Mouse (Mus musculus) liver, embryonic 15.5 days (tissue): ENCODE data around the gene Cd207. TPM values are rescaled to one million over a fixed set of nuclear protein-coding genes. Genes with fewer than 3 reads are reported as not detected.

Source experiments
- ATAC-seq: fragments of 200-750 bp; cut with Nextera tagmentation; 2 replicates; pipeline ENCODE4 v1.8.0; 2017; ENCODE audit warnings: moderate number of reproducible peaks, mild to moderate bottlenecking, moderate library complexity; ENCODE audit not compliant: insufficient read depth
- H3K27ac ChIP-seq: fragments of 300-500 bp; sonication (generic); replicated peaks from 2 replicates; pipeline ENCODE4 v1.5.1; 2015; ENCODE audit warnings: mild to moderate bottlenecking, inconsistent platforms
- H3K27me3 ChIP-seq: fragments of 300-500 bp; sonication (generic); 2 replicates; pipeline ENCODE4 v1.6.1; 2015; ENCODE audit warnings: mild to moderate bottlenecking, inconsistent platforms
- H3K36me3 ChIP-seq: fragments of 300-500 bp; sonication (generic); replicated peaks from 2 replicates; pipeline ENCODE4 v1.6.1; 2015; ENCODE audit warnings: moderate library complexity, mild to moderate bottlenecking, inconsistent platforms
- H3K4me1 ChIP-seq: fragments of 300-500 bp; sonication (generic); replicated peaks from 2 replicates; pipeline ENCODE4 v1.6.1; 2015; ENCODE audit warnings: inconsistent platforms
- H3K4me2 ChIP-seq: fragments of 300-500 bp; sonication (generic); 2 replicates; pipeline ENCODE4 v1.6.1; 2015; ENCODE audit warnings: moderate library complexity, mild to moderate bottlenecking, inconsistent platforms
- H3K4me3 ChIP-seq: fragments of 300-500 bp; sonication (generic); replicated peaks from 2 replicates; pipeline ENCODE4 v1.5.1; 2015; ENCODE audit warnings: mild to moderate bottlenecking, inconsistent platforms
- H3K9ac ChIP-seq: fragments of 300-500 bp; sonication (generic); 2 replicates; pipeline ENCODE4 v1.6.1; 2015; ENCODE audit warnings: moderate library complexity, mild to moderate bottlenecking, inconsistent platforms
- H3K9me3 ChIP-seq: fragments of 300-500 bp; sonication (generic); replicated peaks from 2 replicates; pipeline ENCODE4 v1.6.1; 2016; ENCODE audit warnings: inconsistent platforms
- WGBS: fragments of 180-500 bp; shearing (Covaris S2); methylation state at CpG from one replicate; pipeline ENCODE4 v1.1.7; 2015; ENCODE audit warnings: mixed read lengths; ENCODE audit not compliant: insufficient replicate concordance; 5-methylcytosine and 5-hydroxymethylcytosine counted together
- polyA plus RNA-seq: library from polyadenylated mRNA; unstranded; fragments of >200 nt; fragmentation: Nextera tagmentation; extraction: Ambion mirVana; gene quantifications from 2 replicates; pipeline ENCODE4 v1.2.1, GENCODE M21; 2015

Gene Cd207
- polyA plus RNA-seq, 1 experiment from 2014 or later, result 0.85 TPM

DNA sequence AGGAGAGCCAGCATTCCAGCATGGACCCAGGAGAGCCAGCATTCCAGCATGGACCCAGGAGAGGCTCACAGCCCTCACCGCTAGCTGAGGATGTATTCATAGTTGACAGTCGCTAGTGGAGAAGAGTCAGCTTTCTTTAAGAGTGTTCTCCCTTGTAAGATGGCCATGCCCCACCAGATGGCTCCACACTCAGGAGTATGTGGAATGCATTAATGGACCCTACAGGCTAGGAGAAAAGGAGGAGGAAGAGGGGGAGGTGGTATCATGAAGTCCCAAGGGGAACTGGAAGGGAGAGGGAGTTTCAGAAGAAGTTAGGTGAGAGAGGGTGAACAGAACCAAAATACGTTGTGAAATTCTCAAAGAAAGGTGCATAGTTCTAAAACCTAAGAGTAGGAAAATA is 18.1 kb upstream of the Cd207 start:
- Histone ChIP-seq H3K9ac (no peak overlapping the region), H3K4me2 (no peak overlapping the region), H3K27me3 (peaks cover 98% of the 10 kb centered on the region), H3K9me3 (no peaks in the 10 kb centered on the region), H3K27ac (no peak overlapping the region), H3K4me1 (no peaks in the 10 kb centered on the region), H3K4me3 (no peak overlapping the region), H3K36me3 (no peaks in the 10 kb centered on the region)
- ATAC-seq, result no peak
- 2% methylated on average over 3 of the region's 3 CpGs for WGBS

GRCm38 (mm10) chr6:83693835-83694234 is 16.2 kb upstream of the Cd207 start:
- Histone ChIP-seq H3K4me1 (no peaks in the 10 kb centered on the region), H3K9me3 (no peaks in the 10 kb centered on the region), H3K36me3 (no peaks in the 10 kb centered on the region), H3K27me3 (peaks cover 94% of the 10 kb centered on the region), H3K9ac (no peak overlapping the region), H3K4me2 (no peak overlapping the region), H3K27ac (no peak overlapping the region), H3K4me3 (no peak overlapping the region)
- 1% methylated on average over 9 of the region's 9 CpGs for WGBS
- ATAC-seq, result no peak

DNA sequence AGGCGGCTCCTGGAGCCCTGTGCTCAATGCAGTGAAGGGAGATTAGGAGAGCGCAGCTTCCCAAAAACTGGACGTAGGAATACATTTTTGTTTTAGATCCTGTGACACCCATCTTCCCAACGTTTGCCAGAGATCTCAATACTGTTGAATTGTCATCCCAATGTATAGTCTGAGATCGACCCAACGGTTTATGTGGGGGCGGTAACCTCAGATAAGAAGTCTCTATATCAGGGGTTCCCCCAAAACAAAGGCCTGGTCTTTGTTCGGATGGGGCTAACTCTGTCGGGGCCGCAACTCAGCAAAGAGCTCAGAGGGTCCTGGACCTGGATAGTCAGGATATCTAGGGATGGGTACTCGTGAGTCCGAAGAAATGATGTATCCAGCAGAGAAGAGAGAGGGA is 15.3 kb upstream of the Cd207 start:
- Histone ChIP-seq H3K4me1 (no peaks in the 10 kb centered on the region), H3K36me3 (no peaks in the 10 kb centered on the region), H3K4me3 (no peak overlapping the region), H3K9ac (no peak overlapping the region), H3K27ac (no peak overlapping the region), H3K27me3 (peaks cover 89% of the 10 kb centered on the region), H3K9me3 (no peaks in the 10 kb centered on the region), H3K4me2 (no peak overlapping the region)
- ATAC-seq, result no peak
- 3% methylated on average over 12 of the region's 12 CpGs for WGBS

GRCm38 (mm10) chr6:83690936-83691335 is 13.3 kb upstream of the Cd207 start:
- Histone ChIP-seq H3K9ac (no peak overlapping the region), H3K9me3 (no peaks in the 10 kb centered on the region), H3K4me2 (no peak overlapping the region), H3K4me3 (no peak overlapping the region), H3K27ac (no peak overlapping the region), H3K27me3 (peaks cover 83% of the 10 kb centered on the region), H3K36me3 (no peaks in the 10 kb centered on the region), H3K4me1 (no peaks in the 10 kb centered on the region)
- WGBS, result 37% methylated on average over 2 of the region's 2 CpGs
- no peak for ATAC-seq

GRCm38 (mm10) chr6:83690277-83690676 is 12.6 kb upstream of the Cd207 start:
- 24% methylated on average over 4 of the region's 5 CpGs for WGBS
- H3K9ac ChIP-seq, result no peak overlapping the region
- H3K9me3 ChIP-seq, result no peaks in the 10 kb centered on the region
- no peaks in the 10 kb centered on the region for H3K36me3 ChIP-seq
- H3K27me3 ChIP-seq, result peaks cover 82% of the 10 kb centered on the region
- H3K4me2 ChIP-seq, result no peak overlapping the region
- H3K4me3 ChIP-seq, result no peak overlapping the region
- no peak for ATAC-seq
- H3K4me1 ChIP-seq, result no peaks in the 10 kb centered on the region
- H3K27ac ChIP-seq, result no peak overlapping the region

DNA sequence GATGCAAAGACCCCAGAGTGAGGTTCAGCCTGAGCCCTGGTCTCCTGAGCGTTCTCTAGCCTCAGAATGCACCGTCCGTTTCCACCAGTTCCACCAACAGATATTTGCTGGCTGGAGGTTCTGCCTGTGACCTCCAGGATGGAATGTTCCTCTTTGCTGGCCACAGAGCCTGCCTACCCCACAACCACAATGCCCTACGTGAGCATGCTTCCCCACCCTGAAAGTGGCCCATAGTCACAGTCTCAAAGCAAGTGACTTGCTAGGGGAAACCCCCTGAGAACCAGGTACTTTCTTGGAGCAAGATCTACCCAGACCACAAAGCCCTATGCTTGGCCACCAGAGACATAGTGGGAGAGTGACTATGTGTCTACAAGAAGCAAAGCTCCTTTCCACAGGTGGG is 11.7 kb upstream of the Cd207 start:
- no peaks in the 10 kb centered on the region for H3K9me3 ChIP-seq
- no peak overlapping the region for H3K27ac ChIP-seq
- peaks cover 80% of the 10 kb centered on the region for H3K27me3 ChIP-seq
- no peak overlapping the region for H3K4me2 ChIP-seq
- H3K9ac ChIP-seq, result no peak overlapping the region
- no peaks in the 10 kb centered on the region for H3K4me1 ChIP-seq
- WGBS, result 30% methylated on average over 4 of the region's 4 CpGs
- ATAC-seq, result no peak
- H3K36me3 ChIP-seq, result no peaks in the 10 kb centered on the region
- no peak overlapping the region for H3K4me3 ChIP-seq

DNA sequence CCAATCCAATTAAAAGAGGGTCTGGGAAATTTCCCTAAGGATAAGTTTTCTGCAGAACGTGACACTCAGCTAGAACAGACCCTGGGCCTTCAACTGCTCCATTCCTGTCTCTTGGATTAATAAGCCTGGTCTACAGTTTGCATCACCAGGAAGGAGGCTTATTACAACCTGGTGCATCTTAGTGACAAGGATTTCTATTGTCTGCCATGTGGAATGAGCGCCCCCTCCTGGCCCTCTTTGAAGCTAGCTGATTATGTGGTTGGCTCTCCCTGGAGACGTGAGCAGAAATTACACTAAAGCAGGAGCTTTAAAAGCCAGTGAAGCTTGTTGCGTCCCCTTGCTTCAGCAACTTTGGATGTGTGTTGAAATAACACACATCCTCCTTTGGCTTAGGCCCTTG is 4.3 kb downstream of the Cd207 start:
- H3K9ac ChIP-seq, result no peak overlapping the region
- no peak overlapping the region for H3K27ac ChIP-seq
- ATAC-seq, result no peak
- H3K9me3 ChIP-seq, result no peaks in the 10 kb centered on the region
- H3K4me2 ChIP-seq, result no peak overlapping the region
- peaks cover 8% of the 10 kb centered on the region for H3K27me3 ChIP-seq
- H3K4me1 ChIP-seq, result no peaks in the 10 kb centered on the region
- no peak overlapping the region for H3K4me3 ChIP-seq
- no peaks in the 10 kb centered on the region for H3K36me3 ChIP-seq
- 5% methylated on average over 4 of the region's 4 CpGs for WGBS

DNA sequence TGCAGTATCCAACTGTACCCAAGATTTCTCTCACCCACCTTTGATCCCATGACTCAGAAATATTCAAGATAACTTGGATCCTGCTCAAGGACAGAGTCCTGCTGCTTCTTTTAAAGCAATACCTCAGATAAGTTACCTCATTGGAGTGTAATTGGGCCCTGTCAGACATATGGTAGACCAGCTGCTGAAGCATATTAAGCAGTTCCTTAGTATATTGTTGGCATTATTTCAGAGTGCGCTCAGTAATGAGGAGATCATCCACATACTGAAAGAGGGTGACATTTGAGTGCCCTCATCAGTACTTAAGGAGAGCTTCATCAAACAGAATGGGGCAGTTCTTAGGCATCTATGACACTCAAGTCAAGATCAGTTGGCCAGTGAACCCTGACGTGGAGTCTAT is 12.6 kb downstream of the Cd207 start:
- no peak overlapping the region for H3K4me3 ChIP-seq
- ATAC-seq, result no peak
- no peaks in the 10 kb centered on the region for H3K4me1 ChIP-seq
- no peak overlapping the region for H3K27ac ChIP-seq
- no peak overlapping the region for H3K4me2 ChIP-seq
- H3K36me3 ChIP-seq, result no peaks in the 10 kb centered on the region
- H3K9ac ChIP-seq, result no peak overlapping the region
- H3K9me3 ChIP-seq, result no peaks in the 10 kb centered on the region
- 63% methylated on average over 2 of the region's 2 CpGs for WGBS
- no peaks in the 10 kb centered on the region; the same call in 1 of the 2 replicates for H3K27me3 ChIP-seq

DNA sequence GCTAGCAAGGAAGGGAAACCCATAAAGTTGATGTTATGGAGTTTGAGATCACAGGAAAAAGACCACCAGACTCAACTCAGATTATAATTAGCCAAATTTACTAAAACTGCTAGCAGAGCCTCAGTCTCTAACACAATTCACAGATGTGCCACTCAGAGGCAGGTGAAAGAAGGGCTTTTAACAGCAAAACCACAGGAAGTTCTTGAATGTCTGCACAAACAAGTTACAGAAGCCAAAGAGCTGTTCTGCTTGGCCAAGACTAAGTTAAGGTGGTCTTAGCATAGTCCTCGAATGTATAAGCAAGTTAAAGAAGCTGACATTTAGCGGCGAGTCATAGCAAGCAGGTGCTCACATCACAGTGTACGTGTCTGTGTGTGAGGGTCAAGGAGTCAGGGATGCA is 16.8 kb downstream of the Cd207 start:
- WGBS, result 50% methylated on average over 4 of the region's 4 CpGs
- ATAC-seq, result no peak
- Histone ChIP-seq H3K9me3 (no peaks in the 10 kb centered on the region), H3K4me2 (no peak overlapping the region), H3K36me3 (no peaks in the 10 kb centered on the region), H3K9ac (no peak overlapping the region), H3K27ac (no peak overlapping the region), H3K4me1 (no peaks in the 10 kb centered on the region), H3K27me3 (no peaks in the 10 kb centered on the region), H3K4me3 (no peak overlapping the region)

DNA sequence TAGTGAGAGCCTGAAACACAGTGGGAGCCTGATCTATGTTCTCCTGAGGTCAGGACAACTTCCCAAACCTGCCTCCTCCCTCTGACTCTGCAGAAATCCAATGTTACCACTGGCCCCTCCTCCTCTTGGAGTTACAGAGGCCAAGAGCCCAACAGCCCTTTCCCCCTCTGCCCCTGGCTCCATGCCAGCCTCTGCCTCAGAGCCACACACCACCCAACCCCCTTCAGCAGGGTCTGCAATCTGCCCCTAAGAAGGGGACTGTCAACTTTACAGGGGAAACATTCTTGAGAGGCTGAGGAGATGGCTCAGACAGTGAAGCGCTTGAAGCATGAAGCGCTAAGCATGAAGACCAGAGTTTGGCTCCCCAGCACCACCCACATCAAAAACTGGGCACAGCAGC is 21.6 kb downstream of the Cd207 start, which contains the start of gene Clec4f:
Gene Clec4f, minus strand, starts transcription at position 101 of the 400 bp plus-strand sequence.
- Histone ChIP-seq H3K9ac (no peak within 1 kb of the TSS), H3K36me3 (no peaks in the 10 kb centered on the region), H3K9me3 (no peaks in the 10 kb centered on the region), H3K4me1 (no peaks in the 10 kb centered on the region), H3K27ac (no peak within 1 kb of the TSS), H3K27me3 (no peaks in the 10 kb centered on the region), H3K4me2 (no peak within 1 kb of the TSS), H3K4me3 (no peak within 1 kb of the TSS)
- WGBS, result 72% methylated on average over 2 of the region's 2 CpGs
- ATAC-seq, result no peak

- 76% methylated on average over 10 of the region's 10 CpGs for whole genome bisulfite sequencing
Observed at GRCm38 (mm10) chr6:83646715-83647114, 30.9 kb downstream of the Cd207 start.

DNA sequence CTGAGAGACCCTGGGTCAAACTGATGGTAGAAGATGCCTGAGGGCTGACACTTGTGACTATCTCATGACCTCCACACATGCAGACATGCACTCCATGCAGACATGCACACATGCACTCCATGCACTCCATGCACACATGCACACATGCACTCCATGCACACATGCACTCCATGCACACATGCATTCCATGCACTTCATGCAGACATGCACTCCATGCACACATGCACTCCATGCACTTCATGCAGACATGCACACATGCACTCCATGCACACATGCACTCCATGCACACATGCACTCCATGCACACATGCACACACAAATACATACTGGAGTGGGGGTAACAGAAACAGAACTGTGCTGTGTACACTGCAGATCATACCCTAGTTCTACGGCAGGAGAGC is 42.3 kb downstream of the Cd207 start:
- Histone ChIP-seq H3K4me2 (no peak overlapping the region), H3K27ac (no peak overlapping the region), H3K4me1 (no peaks in the 10 kb centered on the region), H3K36me3 (no peaks in the 10 kb centered on the region), H3K4me3 (no peak overlapping the region), H3K27me3 (no peaks in the 10 kb centered on the region), H3K9me3 (no peaks in the 10 kb centered on the region), H3K9ac (no peak overlapping the region)
- ATAC-seq, result no peak
- 42% methylated on average over 1 of the region's 1 CpGs for WGBS

More at GRCm38 (mm10) chr6:83646715-83647114, 30.9 kb downstream of the Cd207 start:
- Histone ChIP-seq H3K9ac (no peak overlapping the region), H3K36me3 (no peaks in the 10 kb centered on the region), H3K9me3 (no peaks in the 10 kb centered on the region), H3K4me3 (no peak overlapping the region), H3K27me3 (no peaks in the 10 kb centered on the region), H3K27ac (no peak overlapping the region), H3K4me2 (no peak overlapping the region), H3K4me1 (no peaks in the 10 kb centered on the region)
- no peak for ATAC-seq
